Mouse (Mus musculus) frontal cortex, adult 2 months (tissue): ENCODE measurements at regions not wholly inside any gene's neighbourhood (a gene's known extent, or its start where the extent isn't known, plus 50 kb on each side); places are given as distances from the start of the nearest gene placed in this dataset.

Experiments
- DNase-seq, 2 experiments: peaks; one replicate each; pipeline ENCODE4 v3.0.0; 2022; ENCODE audit warnings: low spot score in 1 of 2; ENCODE audit errors: extremely low spot score in 1 of 2

- DNase-seq, result no peak
Measured at GRCm38 (mm10) chr3:120123155-120123554, 338.9 kb upstream of the Ptbp2 start.

GRCm38 (mm10) chr3:120083171-120083932 is 299.1 kb upstream of the Ptbp2 start:
- DNase-seq, result no peak

- no peak for DNase-seq
Measured at GRCm38 (mm10) chr3:120073528-120073927, 289.3 kb upstream of the Ptbp2 start.

GRCm38 (mm10) chr3:120065714-120066113 is 281.4 kb upstream of the Ptbp2 start:
- no peak for DNase-seq

- DNase-seq, result peak in 1 of 2 experiments; percentile 10
Measured at GRCm38 (mm10) chr3:120064854-120065480, 280.7 kb upstream of the Ptbp2 start.

- no peak for DNase-seq
Measured at GRCm38 (mm10) chr3:120062264-120062663, 278.0 kb upstream of the Ptbp2 start.

GRCm38 (mm10) chr3:120059959-120060358 is 275.7 kb upstream of the Ptbp2 start:
- DNase-seq, result no peak

GRCm38 (mm10) chr3:120055216-120056154 is 271.2 kb upstream of the Ptbp2 start:
- no peak for DNase-seq

- no peak for DNase-seq
Measured at GRCm38 (mm10) chr3:120047238-120047637, 263.0 kb upstream of the Ptbp2 start.

- DNase-seq, result no peak
Measured at GRCm38 (mm10) chr3:120037526-120037925, 253.3 kb upstream of the Ptbp2 start.

- DNase-seq, result no peak
Measured at GRCm38 (mm10) chr3:120019826-120020683, 235.8 kb upstream of the Ptbp2 start.

GRCm38 (mm10) chr3:120015376-120015775 is 231.1 kb upstream of the Ptbp2 start:
- no peak for DNase-seq

GRCm38 (mm10) chr3:120011861-120012260 is 227.6 kb upstream of the Ptbp2 start:
- peak in 1 of 2 experiments; percentile 9 for DNase-seq

- no peak for DNase-seq
Measured at GRCm38 (mm10) chr3:120008110-120008509, 223.8 kb upstream of the Ptbp2 start.

- DNase-seq, result no peak
Measured at GRCm38 (mm10) chr3:120004588-120004987, 220.3 kb upstream of the Ptbp2 start.

- no peak for DNase-seq
Measured at GRCm38 (mm10) chr3:120000281-120000680, 216.0 kb upstream of the Ptbp2 start.

- no peak for DNase-seq
Measured at GRCm38 (mm10) chr3:119996258-119996988, 212.2 kb upstream of the Ptbp2 start.

- DNase-seq, result peak; percentile 7 to 47
Measured at GRCm38 (mm10) chr3:119995781-119996180, 211.5 kb upstream of the Ptbp2 start.

- no peak for DNase-seq
Measured at GRCm38 (mm10) chr3:119987245-119987852, 203.1 kb upstream of the Ptbp2 start.
